Mouse (Mus musculus): Measurements from ENCODE around the gene Nr6a1.

DNA sequence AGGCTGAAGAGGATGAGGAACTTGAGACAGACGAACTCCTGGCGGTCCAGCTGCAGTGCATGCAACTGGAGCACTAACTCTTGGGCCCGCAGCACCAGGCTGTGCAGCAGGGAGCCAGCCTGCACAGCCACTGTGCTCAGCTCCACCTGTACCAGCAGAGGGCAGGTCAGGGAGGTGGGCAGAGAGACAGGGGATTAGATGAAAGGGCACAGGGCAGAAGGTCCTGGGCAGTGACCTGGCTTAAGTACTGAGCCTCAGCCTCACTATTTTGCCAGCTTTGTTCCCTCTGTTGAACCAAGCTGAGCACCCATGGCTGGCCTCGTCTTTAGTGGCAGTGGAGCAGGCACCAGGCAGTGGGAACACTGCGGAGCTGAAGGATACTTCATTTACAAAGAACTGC lies 227.3 kb downstream of the Nr6a1 start:
- TF ChIP-seq CTCF (conservative IDR thresholded peaks at IDR 0.05 in 1 of 2, IDR thresholded peaks at IDR 0.05 in 1 of 2; ENCODE audit: low read depth in 2 of 2, low read length in 2 of 2) (peak in 1 of 2 experiments; percentile 39; a peak in 2 of 4 replicates), SIN3A (IDR thresholded peaks at IDR 0.05; ENCODE audit: low read length) (no peak), CHD2 (IDR thresholded peaks at IDR 0.05; ENCODE audit: low read length) (no peak), NELFE (IDR thresholded peaks at IDR 0.05; ENCODE audit: low read depth, low read length) (no peak), ELF1 (IDR thresholded peaks at IDR 0.05; ENCODE audit: low read depth, low read length) (no peak), ZMIZ1 (IDR thresholded peaks at IDR 0.05; ENCODE audit: low read depth, low read length) (no peak), POLR2A (IDR thresholded peaks at IDR 0.05; ENCODE audit: low read depth, low read length) (no peak), MAFK (IDR thresholded peaks at IDR 0.05; ENCODE audit: insufficient replicate concordance, low read length) (no peak), POLR2AphosphoS2 (IDR thresholded peaks at IDR 0.05; ENCODE audit: low read depth, low read length) (no peak), ZNF384 (IDR thresholded peaks at IDR 0.05; ENCODE audit: low read depth, low read length) (no peak), ZKSCAN1 (IDR thresholded peaks at IDR 0.05; ENCODE audit: borderline replicate concordance, low read depth, low read length) (no peak), EP300 (IDR thresholded peaks at IDR 0.05; ENCODE audit: low read length) (no peak)
